Mouse (Mus musculus): ENCODE results near the gene Ntmt1.

Ntmt1 gene

DNA sequence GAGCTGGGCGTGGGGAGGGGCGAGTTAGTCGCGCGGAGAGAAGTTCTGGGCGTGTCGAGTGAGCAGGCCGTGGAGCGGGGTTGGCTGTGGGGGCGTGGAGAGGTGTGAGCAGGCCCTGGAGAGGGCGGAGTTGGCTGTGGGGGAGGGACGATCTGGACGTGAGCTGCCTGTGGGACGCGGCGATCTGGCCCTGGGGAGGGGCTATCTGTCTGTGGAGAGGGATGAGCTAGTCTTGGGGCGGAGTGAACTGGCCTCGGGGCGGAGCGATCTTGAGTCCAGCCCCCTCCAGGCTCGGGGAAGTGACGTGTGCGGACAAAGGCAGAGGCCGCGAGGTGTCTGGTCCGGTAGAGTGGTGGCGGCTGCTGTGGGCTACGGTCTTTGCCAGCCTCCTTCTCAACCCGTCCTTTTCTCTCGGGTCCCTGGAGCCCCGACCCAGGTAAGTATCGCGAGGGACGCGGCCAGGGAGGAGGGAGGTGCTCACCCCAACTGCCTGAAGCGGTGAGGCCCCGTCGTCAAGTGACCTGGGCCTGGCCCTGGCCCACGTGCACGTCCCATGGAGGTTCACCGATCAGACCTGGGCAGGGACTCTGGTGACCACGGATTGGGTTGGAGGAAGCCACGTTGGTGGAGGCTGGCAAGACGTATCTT, at the start of gene Ntmt1:
Gene Ntmt1, plus strand, starts transcription at position 179 of the 648 bp plus-strand sequence.
- peak; percentile 98 for DNase-seq (ENCODE audit: low spot score)

GRCm38 (mm10) chr2:30758341-30759087, 49.1 kb upstream of the Ntmt1 start:
- DNase-seq (ENCODE audit: low spot score), result peak; percentile 91

DNA sequence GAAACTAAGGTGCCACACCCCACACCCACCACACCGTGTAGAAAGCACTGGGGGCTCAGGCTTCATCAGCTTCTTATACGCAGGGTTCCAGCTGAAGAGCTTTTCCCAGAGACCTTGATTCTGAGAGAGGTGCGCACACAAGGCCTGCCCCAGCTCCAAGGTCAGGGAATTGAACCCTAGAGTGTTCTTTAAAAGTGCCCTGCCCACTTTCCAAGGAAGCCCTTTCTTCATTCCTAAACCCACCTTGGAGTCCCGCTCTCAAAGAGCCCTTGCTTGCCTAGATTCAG, 48.6 kb upstream of the Ntmt1 start:
- DNase-seq (ENCODE audit: low spot score), result no peak

- no peak for DNase-seq (ENCODE audit: low spot score)
Observed at GRCm38 (mm10) chr2:30759442-30759841, 48.2 kb upstream of the Ntmt1 start.

- DNase-seq (ENCODE audit: low spot score), result no peak
Observed at GRCm38 (mm10) chr2:30759858-30760547, 47.6 kb upstream of the Ntmt1 start.

- no peak for DNase-seq (ENCODE audit: low spot score)
Observed at GRCm38 (mm10) chr2:30760706-30761105, 46.9 kb upstream of the Ntmt1 start.

- no peak for DNase-seq (ENCODE audit: low spot score)
Observed at GRCm38 (mm10) chr2:30766446-30766845, 41.2 kb upstream of the Ntmt1 start.

DNA sequence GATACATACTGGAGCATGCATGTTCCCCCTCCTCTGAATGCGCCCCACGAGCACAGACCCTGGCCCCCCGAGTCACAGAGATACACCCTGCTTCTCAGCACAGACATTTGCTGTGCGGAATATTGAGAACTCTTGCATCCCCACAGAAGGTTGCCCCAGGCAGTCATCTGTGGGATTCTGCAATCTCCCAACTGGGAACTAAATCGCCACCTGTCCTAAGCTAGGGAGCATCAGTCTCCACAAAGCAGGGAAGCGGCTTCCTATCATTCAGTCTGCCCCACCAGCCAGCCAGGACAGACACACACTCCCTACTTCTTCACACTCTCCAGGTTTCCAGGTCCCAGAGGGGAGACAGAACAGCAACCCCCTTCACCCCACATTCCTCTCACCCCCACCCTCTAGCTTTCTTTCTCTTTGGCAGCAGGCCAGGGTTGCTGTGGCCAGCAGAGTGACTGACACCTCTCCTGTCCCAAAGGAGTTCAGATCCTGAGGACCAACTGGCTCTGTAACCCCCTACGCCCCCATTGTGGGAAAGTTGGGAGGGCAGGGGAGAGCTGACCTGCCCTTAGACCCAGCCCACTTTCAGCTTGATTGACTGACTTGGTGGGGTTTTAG, 39.9 kb upstream of the Ntmt1 start:
- DNase-seq (ENCODE audit: low spot score), result no peak

DNA sequence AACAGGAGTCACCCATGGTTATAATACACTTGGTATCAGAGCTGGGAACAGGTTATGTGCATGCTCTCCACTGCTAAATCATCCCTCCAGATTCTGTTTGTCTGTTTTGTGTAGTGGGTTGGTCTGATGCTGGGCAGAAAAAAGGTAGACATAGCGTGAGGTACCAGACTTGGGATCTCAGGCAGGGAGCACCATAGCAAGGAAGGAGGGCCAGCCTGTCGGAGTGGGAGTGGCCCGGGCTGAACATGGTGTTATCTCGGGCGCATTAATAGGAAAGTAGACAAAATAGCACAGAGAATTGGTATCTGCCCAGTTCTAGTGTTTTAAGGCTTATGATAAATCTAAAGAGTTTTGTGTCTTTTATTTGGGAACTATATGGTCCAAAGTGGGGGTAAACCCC, 39.1 kb upstream of the Ntmt1 start:
- no peak for DNase-seq (ENCODE audit: low spot score)

- DNase-seq (ENCODE audit: low spot score), result no peak
Observed at GRCm38 (mm10) chr2:30769187-30769586, 38.4 kb upstream of the Ntmt1 start.

DNA sequence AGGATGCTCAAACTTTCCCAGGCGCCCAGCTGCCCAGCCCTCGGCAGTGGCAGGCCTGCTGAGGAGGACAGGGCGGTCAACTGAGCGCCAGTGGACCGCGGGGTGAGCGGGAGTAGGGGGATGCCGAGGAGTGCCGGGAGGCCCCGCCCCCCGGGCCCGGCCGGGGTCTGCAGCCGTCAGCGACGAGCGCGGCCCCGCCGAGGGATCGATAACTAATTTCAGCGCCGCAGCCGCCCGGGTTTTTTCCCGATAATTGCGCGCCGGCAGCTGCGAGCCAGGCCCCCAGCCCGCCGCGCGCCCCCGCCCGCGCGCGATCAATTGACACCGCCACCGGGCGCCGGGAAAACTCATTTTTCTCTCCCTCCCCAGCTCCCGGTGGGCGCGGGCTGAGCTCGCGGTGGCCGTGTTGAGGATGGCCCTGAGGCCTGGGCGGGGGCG, 36.2 kb upstream of the Ntmt1 start:
- no peak for DNase-seq (ENCODE audit: low spot score)

- peak; percentile 68 for DNase-seq (ENCODE audit: low spot score)
Observed at GRCm38 (mm10) chr2:30771806-30772460, 35.7 kb upstream of the Ntmt1 start.

- DNase-seq (ENCODE audit: low spot score), result no peak
Observed at GRCm38 (mm10) chr2:30772581-30773312, 34.9 kb upstream of the Ntmt1 start.

- DNase-seq (ENCODE audit: low spot score), result no peak
Observed at GRCm38 (mm10) chr2:30773313-30774005, 34.2 kb upstream of the Ntmt1 start.

GRCm38 (mm10) chr2:30775955-30776354, 31.7 kb upstream of the Ntmt1 start:
- no peak for DNase-seq (ENCODE audit: low spot score)

DNA sequence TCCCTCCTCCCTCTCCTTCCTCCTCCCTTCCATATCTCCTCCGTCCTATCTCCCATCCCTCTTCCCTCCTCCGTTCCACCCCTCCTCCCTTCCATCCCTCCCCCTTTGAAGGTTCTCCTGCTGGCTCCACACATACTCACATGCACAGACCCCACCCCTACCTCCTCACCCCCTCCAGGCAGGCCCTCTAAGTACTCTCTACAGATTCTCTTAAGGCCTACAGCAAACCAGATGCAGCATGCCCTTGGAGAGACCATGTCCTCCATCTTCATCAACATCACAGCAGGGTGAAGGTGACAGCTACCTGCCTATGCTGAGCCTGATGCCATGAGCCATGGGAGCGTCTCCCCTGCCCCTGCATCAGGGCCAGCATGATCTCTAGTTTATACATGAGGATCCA, 30.4 kb upstream of the Ntmt1 start:
- DNase-seq (ENCODE audit: low spot score), result no peak

DNA sequence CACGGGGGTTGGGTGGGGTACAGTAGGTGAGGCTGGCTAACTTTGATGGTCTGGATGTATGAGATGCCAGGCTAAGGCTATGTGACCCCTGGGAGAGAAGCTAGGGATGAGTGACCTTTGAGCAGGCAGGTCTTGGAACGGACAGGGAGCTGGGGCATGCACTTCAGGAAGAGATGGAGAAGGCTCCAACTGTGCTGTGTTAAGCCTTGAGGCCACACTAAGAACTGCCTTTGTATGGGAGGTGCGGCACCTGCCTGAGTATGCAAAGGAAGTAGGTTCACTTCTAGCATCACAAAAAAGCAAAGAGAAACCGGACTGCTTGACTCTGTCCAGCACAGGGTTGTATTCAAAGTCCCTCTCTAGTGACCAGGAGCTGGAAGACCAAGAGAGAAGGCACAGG, 29.4 kb upstream of the Ntmt1 start:
- no peak for DNase-seq (ENCODE audit: low spot score)

DNA sequence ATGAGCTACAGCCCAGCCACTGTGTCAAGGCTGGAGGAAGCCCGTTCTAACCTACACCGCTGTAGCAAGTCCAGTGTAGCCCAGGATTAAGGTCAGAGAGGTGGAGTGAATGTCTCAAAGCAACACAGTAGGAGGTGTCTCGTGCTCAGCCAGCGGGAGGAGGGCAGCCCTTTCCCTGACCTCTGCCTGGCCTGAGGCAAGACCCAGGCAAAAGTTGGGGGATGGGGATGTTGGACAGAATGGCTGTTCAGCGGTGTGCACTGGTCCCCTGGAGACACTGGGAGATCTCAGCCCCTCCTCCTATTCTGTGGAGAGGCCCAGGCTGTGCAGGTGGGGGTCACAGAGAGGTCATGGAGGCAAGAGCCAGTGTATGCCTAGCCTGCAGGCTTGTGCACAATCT, 28.4 kb upstream of the Ntmt1 start:
- no peak for DNase-seq (ENCODE audit: low spot score)

DNA sequence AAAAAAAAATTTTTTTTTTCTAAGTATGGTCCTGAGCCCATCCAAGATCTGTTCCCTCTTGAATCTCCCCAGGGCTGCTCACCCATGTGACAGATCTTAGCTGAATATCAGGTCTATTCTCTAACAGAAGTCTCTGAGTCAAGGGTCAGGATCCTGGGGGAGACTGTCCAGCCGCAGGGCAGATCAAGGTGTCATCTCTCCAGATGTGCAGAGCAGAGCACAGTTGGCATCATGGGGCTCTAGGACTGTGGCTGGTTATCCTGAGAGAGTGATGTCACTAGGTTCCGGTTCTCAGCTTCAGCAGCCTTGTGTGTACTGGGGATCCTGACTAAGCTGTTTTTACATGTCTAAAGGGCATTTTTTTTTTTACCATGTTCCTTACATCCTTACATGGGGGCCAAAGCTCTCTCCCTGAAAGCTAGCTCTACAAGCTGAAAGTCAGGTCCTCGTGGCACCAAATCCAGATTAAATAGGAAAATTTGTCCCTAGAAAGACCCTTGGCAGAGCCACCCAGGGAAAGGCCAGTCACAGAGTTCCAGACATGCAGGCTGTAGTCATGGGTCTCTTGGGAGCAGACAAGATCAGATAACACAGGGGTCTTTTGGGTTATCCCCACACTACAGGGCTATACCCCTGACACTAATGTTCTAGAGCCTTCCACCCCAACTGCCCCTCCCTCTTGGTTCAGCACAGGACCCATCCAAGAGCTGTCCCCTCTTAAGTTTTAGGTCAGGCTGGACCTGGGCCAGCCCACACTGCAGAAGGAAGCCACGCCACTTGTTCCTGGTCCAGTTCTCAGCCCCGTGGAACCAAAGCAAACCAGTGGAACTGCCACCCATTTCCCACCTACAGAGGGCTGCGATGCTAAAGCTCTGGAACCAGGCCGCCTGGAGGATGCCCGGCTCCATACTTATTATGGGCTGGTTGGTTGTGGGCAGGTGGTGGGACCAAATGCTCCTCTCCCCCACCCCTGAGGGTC, 25.0 kb upstream of the Ntmt1 start:
- no peak for DNase-seq (ENCODE audit: low spot score)

GRCm38 (mm10) chr2:30783346-30783745, 24.3 kb upstream of the Ntmt1 start:
- DNase-seq (ENCODE audit: low spot score), result no peak

All from ovary, postnatal 14 days (tissue).